Comparison of ENCODE assay signal across 16 mouse cellular contexts in the genomic region with DNA sequence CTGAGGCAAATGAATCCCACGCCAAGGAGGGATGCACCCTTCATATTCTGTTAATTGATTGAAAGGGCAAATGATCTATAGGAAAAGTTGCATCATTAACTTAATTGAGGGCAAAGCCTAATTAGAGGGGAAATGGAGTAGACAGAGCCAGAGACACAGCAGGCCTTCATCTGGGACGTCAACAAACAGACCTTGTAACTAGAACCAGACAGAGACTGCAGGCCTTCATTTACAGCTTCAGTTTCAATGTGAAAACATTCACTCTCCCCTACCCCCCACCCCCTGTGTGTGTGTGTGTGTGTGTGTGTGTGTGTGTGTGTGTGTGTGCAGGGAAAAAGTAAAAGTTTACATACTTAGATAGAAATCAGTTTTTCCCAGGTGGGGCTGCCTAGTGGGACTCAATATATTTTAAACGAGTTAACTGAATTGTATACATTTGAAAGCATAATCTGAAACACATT.
A peak's percentile ranks its signal among the peaks of the same experiment; 100 is the strongest.
DNase-seq lines count a peak whose midpoint lies in the region; ATAC-seq and TF ChIP-seq lines count a peak whose summit lies in the region.
"Had no signal": no experiment of that assay in that cellular context is flagged by ENCODE, and none has a peak within 500 bp of the region (broad histone marks: within the 10 kb centered on the region; RNA-seq: fewer than 3 reads in every experiment).

No protein-coding gene starts in this region.

- DNase-seq in forebrain, postnatal 0 days, result no peak
- no peak for DNase-seq in midbrain, postnatal 0 days (ENCODE audit: low spot score)
- no peak for DNase-seq in yolk sac, embryonic 10.5 days (ENCODE audit: low spot score)
- DNase-seq in heart, postnatal 14 days, result no peak
- no peak for DNase-seq in liver, embryonic 11.5 days (ENCODE audit: low spot score)
- DNase-seq: adrenal gland, postnatal 36 days; kidney, postnatal 25 days; right cerebral cortex, adult 18-20 months had no signal

- no peaks in the 10 kb centered on the region for H3K9me3 ChIP-seq in forebrain, embryonic 12.5 days
- H3K9me3 ChIP-seq in forebrain, postnatal 0 days (ENCODE audit: low read length), result no peaks in the 10 kb centered on the region
- H3K9me3 ChIP-seq in midbrain, embryonic 12.5 days, result no peaks in the 10 kb centered on the region
- no peaks in the 10 kb centered on the region for H3K9me3 ChIP-seq in midbrain, postnatal 0 days (ENCODE audit: low read length)
- no peaks in the 10 kb centered on the region for H3K9me3 ChIP-seq in forebrain, embryonic 15.5 days
- H3K9me3 ChIP-seq in liver, embryonic 11.5 days (ENCODE audit: control insufficient read depth, low read length), result no peaks in the 10 kb centered on the region
- H3K9me3 ChIP-seq: heart, embryonic 13.5 days; liver, embryonic 15.5 days had no signal

- 31% methylated on average over 3 of the region's 3 CpGs for WGBS in forebrain, embryonic 12.5 days
- 24% methylated on average over 3 of the region's 3 CpGs for WGBS in forebrain, postnatal 0 days
- 54% methylated on average over 3 of the region's 3 CpGs for WGBS in midbrain, embryonic 12.5 days
- WGBS in midbrain, postnatal 0 days, result 56% methylated on average over 3 of the region's 3 CpGs
- WGBS in forebrain, embryonic 15.5 days, result 26% methylated on average over 3 of the region's 3 CpGs
- 59% methylated on average over 3 of the region's 3 CpGs for WGBS in liver, embryonic 11.5 days

- H3K4me2 ChIP-seq in forebrain, embryonic 12.5 days, result no peak overlapping the region
- H3K4me2 ChIP-seq in forebrain, postnatal 0 days (ENCODE audit: low read depth), result no peak overlapping the region
- H3K4me2 ChIP-seq in midbrain, embryonic 12.5 days (replicated peaks), result no peak overlapping the region
- no peak overlapping the region for H3K4me2 ChIP-seq in midbrain, postnatal 0 days (ENCODE audit: low read depth, low read length, poor library complexity, severe bottlenecking)
- no peak overlapping the region for H3K4me2 ChIP-seq in forebrain, embryonic 15.5 days (replicated peaks)
- no peak overlapping the region for H3K4me2 ChIP-seq in liver, embryonic 11.5 days
- H3K4me2 ChIP-seq: heart, embryonic 13.5 days; liver, embryonic 15.5 days had no signal

- intact Hi-C loops in heart, postnatal 14 days (cut with DNase I), result no loop called here

- H3K27me3 ChIP-seq in forebrain, embryonic 12.5 days, result peaks cover 12% of the 10 kb centered on the region; the same call in 1 of the 2 replicates
- H3K27me3 ChIP-seq in forebrain, postnatal 0 days (ENCODE audit: insufficient read depth, low read length), result no peaks in the 10 kb centered on the region
- H3K27me3 ChIP-seq in midbrain, embryonic 12.5 days, result no peaks in the 10 kb centered on the region
- no peaks in the 10 kb centered on the region for H3K27me3 ChIP-seq in midbrain, postnatal 0 days (ENCODE audit: insufficient read depth, low read length)
- H3K27me3 ChIP-seq in forebrain, embryonic 15.5 days, result 0 out of 2 replicates have a peak, but pooled peaks cover 6% of the 10 kb centered on the region
- H3K27me3 ChIP-seq in liver, embryonic 11.5 days (replicated peaks; ENCODE audit: control insufficient read depth, insufficient read depth, low read length), result no peaks in the 10 kb centered on the region
- H3K27me3 ChIP-seq: CH12.LX; heart, embryonic 13.5 days; liver, embryonic 15.5 days had no signal

- no peak for TF ChIP-seq CTCF in forebrain, postnatal 0 days (IDR thresholded peaks at IDR 0.05; ENCODE audit: low read depth)
- no peak for TF ChIP-seq CTCF in midbrain, postnatal 0 days (IDR thresholded peaks at IDR 0.05)

- H3K9ac ChIP-seq in forebrain, embryonic 12.5 days, result no peak overlapping the region
- H3K9ac ChIP-seq in forebrain, postnatal 0 days, result no peak overlapping the region
- no peak overlapping the region for H3K9ac ChIP-seq in midbrain, embryonic 12.5 days (replicated peaks)
- no peak overlapping the region for H3K9ac ChIP-seq in midbrain, postnatal 0 days (replicated peaks; ENCODE audit: low read length, poor library complexity, severe bottlenecking)
- no peak overlapping the region for H3K9ac ChIP-seq in forebrain, embryonic 15.5 days (replicated peaks)
- H3K9ac ChIP-seq in liver, embryonic 11.5 days (ENCODE audit: low read depth, low read length), result no peak overlapping the region
- H3K9ac ChIP-seq: heart, embryonic 13.5 days; liver, embryonic 15.5 days had no signal

- H3K4me3 ChIP-seq in forebrain, embryonic 12.5 days (replicated peaks), result no peak overlapping the region
- no peak overlapping the region for H3K4me3 ChIP-seq in forebrain, postnatal 0 days (ENCODE audit: low read depth, low read length)
- H3K4me3 ChIP-seq in midbrain, embryonic 12.5 days, result no peak overlapping the region
- no peak overlapping the region for H3K4me3 ChIP-seq in midbrain, postnatal 0 days (ENCODE audit: low read depth, low read length)
- no peak overlapping the region for H3K4me3 ChIP-seq in forebrain, embryonic 15.5 days
- no peak overlapping the region for H3K4me3 ChIP-seq in liver, embryonic 11.5 days (ENCODE audit: low read depth, low read length)
- H3K4me3 ChIP-seq: heart, embryonic 13.5 days; liver, embryonic 15.5 days had no signal

- peak; percentile 17; the same call in 1 of the 2 replicates for ATAC-seq in forebrain, embryonic 12.5 days (ENCODE audit: low FRiP score)
- no peak for ATAC-seq in forebrain, postnatal 0 days
- ATAC-seq in midbrain, embryonic 12.5 days (ENCODE audit: low FRiP score, low read depth), result peak; percentile 16; the same call in 1 of the 2 replicates
- ATAC-seq in midbrain, postnatal 0 days (ENCODE audit: low FRiP score), result no peak
- 0 out of 2 replicates have a peak, but pooled peaks have one; percentile 48 for ATAC-seq in forebrain, embryonic 15.5 days (replicated peaks)
- ATAC-seq in liver, embryonic 11.5 days (replicated peaks; ENCODE audit: low FRiP score), result no peak
- ATAC-seq: activated CD4-positive, CD25-positive, alpha-beta regulatory T cell, adult 4 months; intestine, embryonic 16.5 days had no signal

- no peaks in the 10 kb centered on the region for H3K36me3 ChIP-seq in forebrain, embryonic 12.5 days (replicated peaks)
- H3K36me3 ChIP-seq in forebrain, postnatal 0 days (ENCODE audit: insufficient read depth), result no peaks in the 10 kb centered on the region
- no peaks in the 10 kb centered on the region for H3K36me3 ChIP-seq in midbrain, embryonic 12.5 days
- H3K36me3 ChIP-seq in midbrain, postnatal 0 days (ENCODE audit: insufficient read depth, low read length), result no peaks in the 10 kb centered on the region
- H3K36me3 ChIP-seq in forebrain, embryonic 15.5 days, result no peaks in the 10 kb centered on the region
- no peaks in the 10 kb centered on the region for H3K36me3 ChIP-seq in liver, embryonic 11.5 days (ENCODE audit: control insufficient read depth, insufficient read depth, low read length)
- H3K36me3 ChIP-seq: heart, embryonic 13.5 days; liver, embryonic 15.5 days had no signal

- H3K27ac ChIP-seq in forebrain, embryonic 12.5 days, result no peak overlapping the region
- H3K27ac ChIP-seq in forebrain, postnatal 0 days (ENCODE audit: low read depth, low read length), result no peak overlapping the region
- H3K27ac ChIP-seq in midbrain, embryonic 12.5 days (replicated peaks), result no peak overlapping the region
- H3K27ac ChIP-seq in midbrain, postnatal 0 days (ENCODE audit: low read depth, low read length), result no peak overlapping the region
- H3K27ac ChIP-seq in forebrain, embryonic 15.5 days (replicated peaks), result no peak overlapping the region
- H3K27ac ChIP-seq in liver, embryonic 11.5 days (ENCODE audit: low read depth, low read length), result no peak overlapping the region
- H3K27ac ChIP-seq: heart, embryonic 13.5 days; liver, embryonic 15.5 days had no signal

- H3K4me1 ChIP-seq in forebrain, embryonic 12.5 days, result peaks cover 8% of the 10 kb centered on the region
- no peaks in the 10 kb centered on the region for H3K4me1 ChIP-seq in forebrain, postnatal 0 days (ENCODE audit: insufficient read depth)
- H3K4me1 ChIP-seq in midbrain, embryonic 12.5 days, result peaks cover 13% of the 10 kb centered on the region; the same call in 1 of the 2 replicates
- no peaks in the 10 kb centered on the region for H3K4me1 ChIP-seq in midbrain, postnatal 0 days (ENCODE audit: insufficient read depth, low read length)
- H3K4me1 ChIP-seq in forebrain, embryonic 15.5 days, result peaks cover 7% of the 10 kb centered on the region
- H3K4me1 ChIP-seq in liver, embryonic 11.5 days (replicated peaks; ENCODE audit: control insufficient read depth, insufficient read depth, low read length), result peaks cover 9% of the 10 kb centered on the region

Comparison
In these comparisons a context has a peak if more than half of its experiments do, and no peak if none do; other contexts are left out.
1. ATAC-seq: peak in forebrain, embryonic 12.5 days (single experiment), midbrain, embryonic 12.5 days (single experiment) and forebrain, embryonic 15.5 days (single experiment); none in forebrain, postnatal 0 days (single experiment), midbrain, postnatal 0 days (single experiment) and liver, embryonic 11.5 days (single experiment).